Mouse (Mus musculus): ENCODE measurements at regions not wholly inside any gene's neighbourhood (a gene's known extent, or its start where the extent isn't known, plus 50 kb on each side); places are given as distances from the start of the nearest gene placed in this dataset.
"Not testable (repeated sequence)": the region's sequence is repeated elsewhere in the genome, so short reads cannot be mapped to it uniquely, and the experiment has no call there.

GRCm38 (mm10) chr12:22030717-22031116 is 613.3 kb upstream of the Ywhaq start:
- peak; percentile 4 for DNase-seq (ENCODE audit: low spot score)
- 8% methylated on average over 43 of the region's 45 CpGs for whole genome bisulfite sequencing
- H3K27ac ChIP-seq; H3K4me1 ChIP-seq (replicated peaks); H3K27me3 ChIP-seq (ENCODE audit: insufficient read depth, poor library complexity, severe bottlenecking); H3K36me3 ChIP-seq: not testable (repeated sequence)
- Histone ChIP-seq H3K9me3 (peaks cover 13% of the 10 kb centered on the region), H3K4me3 (peak overlapping the region; percentile 43)

GRCm38 (mm10) chr12:22030263-22030662 is 612.8 kb upstream of the Ywhaq start:
- H3K4me1 ChIP-seq (replicated peaks); H3K27me3 ChIP-seq (ENCODE audit: insufficient read depth, poor library complexity, severe bottlenecking); H3K36me3 ChIP-seq; H3K27ac ChIP-seq: not testable (repeated sequence)
- peak; percentile 2 for DNase-seq (ENCODE audit: low spot score)
- Histone ChIP-seq H3K9me3 (peaks cover 13% of the 10 kb centered on the region), H3K4me3 (peak overlapping the region; percentile 43)
- 8% methylated on average over 40 of the region's 45 CpGs for WGBS

Measured in hindbrain, embryonic 10.5 days (tissue).